Mouse (Mus musculus) MEL (cell line): ENCODE data around the gene Phf5a. TPM values are rescaled to one million over a fixed set of nuclear protein-coding genes. Genes with fewer than 3 reads are reported as not detected.

ENCODE experiments used
- DNase-seq: peaks from one replicate; pipeline ENCODE4 v3.0.0; 2011; ENCODE audit warnings: low read depth, low spot score
- H3K27ac ChIP-seq: 2 replicates; pipeline ENCODE4 v1.5.1; 2012; ENCODE audit warnings: low read depth, mild to moderate bottlenecking, control low read depth, low read length, moderate library complexity; ENCODE audit not compliant: control insufficient read depth
- H3K27me3 ChIP-seq, 2 experiments: fragments of 150-350 bp in 1 of 2; sonication (generic) in 1 of 2; 2 replicates each; pipeline ENCODE4 v1.6.1; 2012; ENCODE audit warnings: low read length in 2 of 2, mild to moderate bottlenecking in 2 of 2, improper control_type of control experiment in 1 of 2, moderate library complexity in 1 of 2; ENCODE audit not compliant: insufficient read depth in 2 of 2, control insufficient read depth in 1 of 2
- H3K36me3 ChIP-seq, 2 experiments: 2 replicates each; pipeline ENCODE4 v1.6.1; 2012 to 2014; ENCODE audit warnings: low read length in 2 of 2, improper control_type of control experiment in 1 of 2, inconsistent platforms in 1 of 2, mild to moderate bottlenecking in 1 of 2; ENCODE audit not compliant: insufficient read depth in 2 of 2, control insufficient read depth in 1 of 2
- H3K4me1 ChIP-seq, 2 experiments: fragments of 150-350 bp in 1 of 2; sonication (generic) in 1 of 2; 2 replicates each; pipeline ENCODE4 v1.6.1; 2012; ENCODE audit warnings: low read length in 2 of 2, improper control_type of control experiment in 1 of 2, mild to moderate bottlenecking in 1 of 2; ENCODE audit not compliant: insufficient read depth in 2 of 2, control insufficient read depth in 1 of 2
- H3K4me3 ChIP-seq, 2 experiments: fragments of 150-350 bp in 1 of 2; sonication (generic) in 1 of 2; 2 replicates each; pipeline ENCODE4 v1.5.1; 2012; ENCODE audit warnings: low read depth in 2 of 2, low read length in 2 of 2, mild to moderate bottlenecking in 2 of 2, moderate library complexity in 2 of 2, control low read depth in 1 of 2, improper control_type of control experiment in 1 of 2; ENCODE audit not compliant: control insufficient read depth in 1 of 2, insufficient read depth in 1 of 2
- H3K79me2 ChIP-seq: 2 replicates; pipeline ENCODE4 v1.6.1; 2012; ENCODE audit warnings: mild to moderate bottlenecking, low read length, moderate library complexity; ENCODE audit not compliant: control insufficient read depth, poor library complexity, insufficient read depth
- H3K9ac ChIP-seq: 2 replicates; pipeline ENCODE4 v1.6.1; 2012; ENCODE audit warnings: low read depth, mild to moderate bottlenecking, control low read depth, low read length, moderate library complexity; ENCODE audit not compliant: control insufficient read depth, poor library complexity, severe bottlenecking
- H3K9me3 ChIP-seq: fragments of 150-350 bp; sonication (generic); replicated peaks from 2 replicates; pipeline ENCODE4 v1.6.1; 2012; ENCODE audit warnings: mild to moderate bottlenecking, low read length, improper control_type of control experiment, moderate library complexity; ENCODE audit not compliant: insufficient read depth
- BHLHE40 ChIP-seq: IDR thresholded peaks from 2 replicates; pipeline ENCODE4 v1.6.1; 2012; ENCODE audit warnings: low read depth, mild to moderate bottlenecking, inconsistent platforms, low read length, improper control_type of control experiment, borderline replicate concordance
- E2F4 ChIP-seq: IDR thresholded peaks from 2 replicates; pipeline ENCODE4 v1.6.1; 2011; ENCODE audit warnings: low read depth, low read length, improper control_type of control experiment, borderline replicate concordance
- ETS1 ChIP-seq: IDR thresholded peaks from 2 replicates; pipeline ENCODE4 v1.6.1; 2012; ENCODE audit warnings: low read depth, mild to moderate bottlenecking, inconsistent platforms, low read length, improper control_type of control experiment, moderate library complexity
- GABPA ChIP-seq: IDR thresholded peaks from 2 replicates; pipeline ENCODE4 v1.6.1; 2012; ENCODE audit warnings: low read depth, mild to moderate bottlenecking, inconsistent platforms, low read length, improper control_type of control experiment, moderate library complexity
- GATA1 ChIP-seq: IDR thresholded peaks from 2 replicates; pipeline ENCODE4 v1.6.1; 2011; ENCODE audit warnings: low read depth, low read length, improper control_type of control experiment
- HCFC1 ChIP-seq: IDR thresholded peaks from 2 replicates; pipeline ENCODE4 v1.6.1; 2012; ENCODE audit warnings: low read depth, mild to moderate bottlenecking, inconsistent platforms, low read length, improper control_type of control experiment, moderate library complexity
- JUND ChIP-seq: IDR thresholded peaks from 2 replicates; pipeline ENCODE4 v1.6.1; 2011; ENCODE audit warnings: low read depth, mild to moderate bottlenecking, improper control_type of control experiment, low read length
- MAFK ChIP-seq: IDR thresholded peaks from 2 replicates; pipeline ENCODE4 v1.6.1; 2011; ENCODE audit warnings: low read depth, mild to moderate bottlenecking, low read length, improper control_type of control experiment, borderline replicate concordance
- MAX ChIP-seq: IDR thresholded peaks from 2 replicates; pipeline ENCODE4 v1.6.1; 2011; ENCODE audit warnings: low read length, improper control_type of control experiment
- NELFE ChIP-seq: IDR thresholded peaks from 2 replicates; pipeline ENCODE4 v1.6.1; 2011; ENCODE audit warnings: low read depth, low read length, improper control_type of control experiment
- NRF1 ChIP-seq: IDR thresholded peaks from 2 replicates; pipeline ENCODE4 v1.6.1; 2014; ENCODE audit warnings: low read depth, mild to moderate bottlenecking, inconsistent platforms, low read length, improper control_type of control experiment, moderate library complexity; ENCODE audit not compliant: poor library complexity, insufficient read depth, severe bottlenecking
- POLR2A ChIP-seq, 2 experiments: IDR thresholded peaks; 2 replicates each; pipeline ENCODE4 v1.6.1; 2011 to 2012; ENCODE audit warnings: low read length in 2 of 2, mild to moderate bottlenecking in 2 of 2, control low read depth in 1 of 2, improper control_type of control experiment in 1 of 2, low read depth in 1 of 2, moderate library complexity in 1 of 2; ENCODE audit not compliant: control insufficient read depth in 1 of 2, insufficient read depth in 1 of 2, poor library complexity in 1 of 2
- RAD21 ChIP-seq: IDR thresholded peaks from 2 replicates; pipeline ENCODE4 v1.6.1; 2011; ENCODE audit warnings: mild to moderate bottlenecking, low read depth, low read length, improper control_type of control experiment
- SIN3A ChIP-seq: IDR thresholded peaks from 2 replicates; pipeline ENCODE4 v1.6.1; 2012; ENCODE audit warnings: low read length, improper control_type of control experiment, inconsistent platforms
- SMC3 ChIP-seq: IDR thresholded peaks from 2 replicates; pipeline ENCODE4 v1.6.1; 2011; ENCODE audit warnings: low read depth, low read length, improper control_type of control experiment
- TAL1 ChIP-seq: IDR thresholded peaks from 2 replicates; pipeline ENCODE4 v1.6.1; 2012; ENCODE audit warnings: mild to moderate bottlenecking, inconsistent platforms, low read length, moderate library complexity, mixed read lengths
- TCF12 ChIP-seq: IDR thresholded peaks from 2 replicates; pipeline ENCODE4 v1.6.1; 2014; ENCODE audit warnings: low read depth, mild to moderate bottlenecking, inconsistent platforms, low read length, improper control_type of control experiment, moderate library complexity
- USF2 ChIP-seq, 2 experiments: IDR thresholded peaks; 2 replicates each; pipeline ENCODE4 v1.6.1; 2011 to 2012; ENCODE audit warnings: improper control_type of control experiment in 2 of 2, low read length in 2 of 2, borderline replicate concordance in 1 of 2, inconsistent platforms in 1 of 2, low read depth in 1 of 2, mild to moderate bottlenecking in 1 of 2; ENCODE audit not compliant: insufficient read depth in 1 of 2
- ZKSCAN1 ChIP-seq: IDR thresholded peaks from 2 replicates; pipeline ENCODE4 v1.6.1; 2012; ENCODE audit warnings: low read depth, mild to moderate bottlenecking, inconsistent platforms, low read length, improper control_type of control experiment, moderate library complexity
- ZNF384 ChIP-seq: IDR thresholded peaks from 2 replicates; pipeline ENCODE4 v1.6.1; 2012; ENCODE audit warnings: low read depth, mild to moderate bottlenecking, inconsistent platforms, low read length, improper control_type of control experiment
- polyA plus RNA-seq, 2 experiments: library from polyadenylated mRNA; stranded (reverse) in 1 of 2; unstranded in 1 of 2; fragments of >175 nt in 1 of 2; fragments of >200 nt in 1 of 2; gene quantifications; 2 replicates each; pipeline versions ENCODE4 v1.2.1 to v1.2.4; 2012; ENCODE audit warnings: low replicate concordance in 2 of 2, low read depth in 1 of 2; ENCODE audit not compliant: insufficient read length in 2 of 2, insufficient read depth in 1 of 2, missing spikeins in 1 of 2
- total RNA-seq: library from RNA; depleted of rRNA; stranded (reverse); fragments of 300-350 nt; gene quantifications from 2 replicates; pipeline ENCODE4 v1.2.3, GENCODE M21; 2012

The Phf5a gene
- total and polyA plus RNA-seq, 3 experiments: 128 to 164 TPM; not detected in 1

GRCm38 (mm10) chr15:81835007-81835880, 36.5 kb downstream of the Phf5a start:
- peak overlapping the region in 1 of 2 experiments; percentile 78; a peak in 1 of 4 replicates for H3K4me3 ChIP-seq
- DNase-seq: no peak
- no peak overlapping the region for H3K9ac ChIP-seq
- TF ChIP-seq POLR2A (IDR thresholded peaks at IDR 0.05; ENCODE audit: control insufficient read depth in 1 of 2, insufficient read depth in 1 of 2, low read depth in 1 of 2, low read length in 2 of 2, poor library complexity in 1 of 2) (0 out of 4 replicates have a peak, but pooled peaks of 1 of the 2 experiments have one; percentile 5), USF2 (IDR thresholded peaks at IDR 0.05; ENCODE audit: borderline replicate concordance in 1 of 2, insufficient read depth in 1 of 2, low read depth in 1 of 2, low read length in 2 of 2) (no peak), JUND (no peak), GATA1 (0 out of 2 replicates have a peak, but pooled peaks have one; percentile 20), ZNF384 (no peak)
- peaks cover 0 to 3% of the 10 kb centered on the region in 2 experiments; a peak in 2 of 4 replicates for H3K36me3 ChIP-seq
- H3K79me2 ChIP-seq: no peaks in the 10 kb centered on the region; the same call in 1 of the 2 replicates
- H3K9me3 ChIP-seq: no peaks in the 10 kb centered on the region
- H3K27ac ChIP-seq: no peak overlapping the region
- no peaks in the 10 kb centered on the region for H3K27me3 ChIP-seq
- peaks cover 17 to 36% of the 10 kb centered on the region in 2 experiments for H3K4me1 ChIP-seq

- DNase-seq: no peak
- no peaks in the 10 kb centered on the region for H3K27me3 ChIP-seq
- no peaks in the 10 kb centered on the region; the same call in 1 of the 2 replicates for H3K79me2 ChIP-seq
- H3K4me3 ChIP-seq: no peak overlapping the region
- TF ChIP-seq NELFE: no peak
- TF ChIP-seq RAD21: no peak
- TF ChIP-seq E2F4: no peak
- no peak for TF ChIP-seq POLR2A (IDR thresholded peaks at IDR 0.05; ENCODE audit: control insufficient read depth in 1 of 2, insufficient read depth in 1 of 2, low read depth in 1 of 2, low read length in 2 of 2, poor library complexity in 1 of 2)
- TF ChIP-seq HCFC1: no peak
- no peak for TF ChIP-seq SMC3
- TF ChIP-seq TCF12: no peak
- no peak for TF ChIP-seq MAFK
- no peak for TF ChIP-seq TAL1
- no peak for TF ChIP-seq MAX
- no peak for TF ChIP-seq BHLHE40
- TF ChIP-seq ZKSCAN1: no peak
- TF ChIP-seq ETS1: no peak
- no peak for TF ChIP-seq GABPA
- TF ChIP-seq SIN3A: no peak
- TF ChIP-seq NRF1: no peak
- TF ChIP-seq, all 39 proteins: peak for 0
- no peak overlapping the region for H3K27ac ChIP-seq
- H3K4me1 ChIP-seq: peaks cover 17 to 30% of the 10 kb centered on the region in 2 experiments
- no peaks in the 10 kb centered on the region for H3K9me3 ChIP-seq
- peaks cover 0 to 3% of the 10 kb centered on the region in 2 experiments; a peak in 2 of 4 replicates for H3K36me3 ChIP-seq
- no peak overlapping the region for H3K9ac ChIP-seq
Observed at GRCm38 (mm10) chr15:81834171-81834841, 37.4 kb downstream of the Phf5a start.
